Mouse (Mus musculus) CH12.LX (cell line): ENCODE data around the gene Fam20c. TPM values are rescaled to one million over a fixed set of nuclear protein-coding genes. Genes with fewer than 3 reads are reported as not detected.

Source experiments
- DNase-seq: peaks from one replicate; pipeline ENCODE4 v3.0.0-alpha.2; 2013; ENCODE audit errors: extremely low read depth
- H3K27ac ChIP-seq: 2 replicates; pipeline ENCODE4 v1.5.1; 2012; ENCODE audit warnings: low read depth, mild to moderate bottlenecking, control low read depth, moderate library complexity; ENCODE audit not compliant: insufficient read depth
- H3K27me3 ChIP-seq: replicated peaks from 2 replicates; pipeline ENCODE3; 2012; ENCODE audit warnings: inconsistent platforms
- H3K36me3 ChIP-seq, 2 experiments: replicated peaks in 1 of 2; 2 replicates each; pipeline versions ENCODE3 to v1.6.1; 2012; ENCODE audit warnings: inconsistent platforms in 1 of 2, low read length in 1 of 2, mild to moderate bottlenecking in 1 of 2, mixed read lengths in 1 of 2, moderate library complexity in 1 of 2; ENCODE audit not compliant: control insufficient read depth in 1 of 2, insufficient read depth in 1 of 2
- H3K4me1 ChIP-seq, 2 experiments: 2 replicates each; pipeline ENCODE4 v1.6.1; 2012; ENCODE audit warnings: inconsistent platforms in 1 of 2, moderate library complexity in 1 of 2; ENCODE audit not compliant: insufficient read depth in 2 of 2, control insufficient read depth in 1 of 2
- H3K4me2 ChIP-seq: 2 replicates; pipeline ENCODE4 v1.6.1; 2012; ENCODE audit warnings: low read depth, mild to moderate bottlenecking, control low read depth; ENCODE audit not compliant: poor library complexity, insufficient read depth, severe bottlenecking
- H3K4me3 ChIP-seq, 3 experiments: fragments of 150-350 bp in 1 of 3; sonication (generic) in 1 of 3; replicated peaks in 1 of 3; 2 replicates each; pipeline versions ENCODE3 to v1.5.1; 2011 to 2012; ENCODE audit warnings: low read depth in 2 of 3, low read length in 2 of 3, mild to moderate bottlenecking in 2 of 3, moderate library complexity in 2 of 3, control low read depth in 1 of 3, improper control_type of control experiment in 1 of 3, inconsistent platforms in 1 of 3, mixed read lengths in 1 of 3; ENCODE audit not compliant: poor library complexity in 1 of 3
- H3K79me2 ChIP-seq: replicated peaks from 2 replicates; pipeline ENCODE4 v1.6.1; 2012; ENCODE audit warnings: mild to moderate bottlenecking, moderate library complexity; ENCODE audit not compliant: control insufficient read depth, poor library complexity, insufficient read depth, severe bottlenecking; ENCODE audit errors: extremely low read depth
- H3K9ac ChIP-seq: 2 replicates; pipeline ENCODE4 v1.6.1; 2012; ENCODE audit warnings: low read depth, mild to moderate bottlenecking, control low read depth, moderate library complexity; ENCODE audit not compliant: insufficient read depth
- H3K9me3 ChIP-seq: replicated peaks from 2 replicates; pipeline ENCODE3; 2012; ENCODE audit warnings: low read length, inconsistent platforms, mixed read lengths
- CTCF ChIP-seq, 2 experiments: IDR thresholded peaks in 1 of 2; conservative IDR thresholded peaks in 1 of 2; 2 replicates each; pipeline ENCODE4 v1.5.1; 2011 to 2012; ENCODE audit warnings: low read depth in 2 of 2, low read length in 2 of 2, improper control_type of control experiment in 1 of 2, inconsistent platforms in 1 of 2, mild to moderate bottlenecking in 1 of 2, moderate library complexity in 1 of 2
- E2F4 ChIP-seq: IDR thresholded peaks from 2 replicates; pipeline ENCODE4 v1.6.1; 2011; ENCODE audit warnings: low read depth, low read length, improper control_type of control experiment; ENCODE audit not compliant: insufficient replicate concordance
- EP300 ChIP-seq: IDR thresholded peaks from 2 replicates; pipeline ENCODE4 v1.6.1; 2011; ENCODE audit warnings: low read length, improper control_type of control experiment
- ETS1 ChIP-seq: conservative IDR thresholded peaks from 2 replicates; pipeline ENCODE4 v1.6.1; 2012; ENCODE audit warnings: low read depth, mild to moderate bottlenecking, inconsistent platforms, low read length, improper control_type of control experiment, moderate library complexity
- HCFC1 ChIP-seq: IDR thresholded peaks from 2 replicates; pipeline ENCODE4 v1.6.1; 2012; ENCODE audit warnings: low read depth, mild to moderate bottlenecking, inconsistent platforms, low read length, improper control_type of control experiment
- KAT2A ChIP-seq: IDR thresholded peaks from 2 replicates; pipeline ENCODE4 v1.6.1; 2012; ENCODE audit warnings: low read length, improper control_type of control experiment, inconsistent platforms; ENCODE audit not compliant: insufficient replicate concordance
- MEF2A ChIP-seq: IDR thresholded peaks from 2 replicates; pipeline ENCODE4 v1.6.1; 2014; ENCODE audit warnings: low read depth, mild to moderate bottlenecking, inconsistent platforms, low read length, improper control_type of control experiment, borderline replicate concordance
- MYC ChIP-seq: IDR thresholded peaks from 2 replicates; pipeline ENCODE4 v1.6.1; 2011; ENCODE audit warnings: low read depth, mild to moderate bottlenecking, improper control_type of control experiment, low read length
- POLR2AphosphoS2 ChIP-seq: IDR thresholded peaks from 2 replicates; pipeline ENCODE4 v1.6.1; 2011; ENCODE audit warnings: low read depth, low read length, improper control_type of control experiment
- RAD21 ChIP-seq: IDR thresholded peaks from 2 replicates; pipeline ENCODE4 v1.6.1; 2011; ENCODE audit warnings: low read depth, mild to moderate bottlenecking, low read length, improper control_type of control experiment, moderate library complexity
- SIN3A ChIP-seq: IDR thresholded peaks from 2 replicates; pipeline ENCODE4 v1.6.1; 2012; ENCODE audit warnings: low read length, improper control_type of control experiment, inconsistent platforms
- SMC3 ChIP-seq: IDR thresholded peaks from 2 replicates; pipeline ENCODE4 v1.6.1; 2011; ENCODE audit warnings: low read depth, low read length, improper control_type of control experiment
- TBP ChIP-seq: conservative IDR thresholded peaks from 2 replicates; pipeline ENCODE4 v1.6.1; 2011; ENCODE audit warnings: low read depth, low read length, improper control_type of control experiment
- USF2 ChIP-seq: conservative IDR thresholded peaks from 2 replicates; pipeline ENCODE4 v1.6.1; 2011; ENCODE audit warnings: low read depth, low read length, improper control_type of control experiment
- ZC3H11A ChIP-seq: IDR thresholded peaks from 2 replicates; pipeline ENCODE4 v1.6.1; 2012; ENCODE audit warnings: low read depth, mild to moderate bottlenecking, inconsistent platforms, low read length, improper control_type of control experiment
- ZKSCAN1 ChIP-seq: IDR thresholded peaks from 2 replicates; pipeline ENCODE4 v1.6.1; 2012; ENCODE audit warnings: low read depth, inconsistent platforms, low read length, improper control_type of control experiment, borderline replicate concordance
- dilution Hi-C: fragments of 300-500 bp; cut with MboI; formaldehyde crosslinking; loops from 2 replicates; pipeline ENCODE4 v1.14.3; 2020; ENCODE audit warnings: low sequenced_read_pairs; ENCODE audit not compliant: extremely low pct_unique_long_range_greater_than_20kb, extremely low pct_ligation_motif_present
- in situ Hi-C: fragments of 300-500 bp; cut with MboI; formaldehyde crosslinking; loops from 3 replicates; pipeline ENCODE4 v1.14.3; 2019; ENCODE audit warnings: low sequenced_read_pairs, low pct_ligation_motif_present, low pct_unique_long_range_greater_than_20kb, mixed read lengths
- polyA plus RNA-seq: library from polyadenylated mRNA; unstranded; fragments of >175 nt; gene quantifications from 2 replicates; pipeline ENCODE4 v1.2.1, GENCODE M21; 2012; ENCODE audit warnings: low read depth; ENCODE audit not compliant: insufficient read length
- total RNA-seq, 2 experiments: library from RNA; depleted of rRNA; stranded (reverse); fragments of 300-350 nt in 1 of 2; fragments of >200 nt in 1 of 2; gene quantifications; 2 replicates each; pipeline ENCODE4 v1.2.3; 2012 to 2014

Fam20c gene
- total and polyA plus RNA-seq, 3 experiments = 0.13 to 0.84 (median 0.15) TPM

DNA sequence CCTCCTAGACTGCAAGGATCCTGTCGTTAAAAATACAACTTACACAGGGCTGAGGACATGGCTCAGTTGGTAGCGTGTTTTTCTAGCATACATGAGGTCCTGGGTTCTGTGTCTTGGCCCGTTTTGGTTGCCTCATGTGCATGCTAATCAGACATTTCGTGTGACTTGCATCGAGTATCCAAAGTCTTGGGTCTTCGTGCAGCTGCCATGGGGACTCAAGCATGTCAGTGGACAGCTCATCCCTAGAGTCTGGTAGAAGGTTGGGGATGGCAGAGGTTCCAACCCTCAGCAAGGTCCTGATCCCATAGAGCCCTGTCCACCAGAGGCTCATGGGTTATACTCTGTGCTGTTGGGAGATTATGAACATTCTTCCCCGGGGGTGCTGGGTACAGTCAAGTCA, 33.3 kb downstream of the Fam20c start:
- Histone ChIP-seq H3K27me3 (peaks cover 1% of the 10 kb centered on the region), H3K9ac (no peak overlapping the region)
- DNase-seq = no peak
- in situ Hi-C loops = no loop called here
- TF ChIP-seq USF2 (no peak), ZKSCAN1 (no peak), SMC3 (no peak), ZC3H11A (no peak), EP300 (no peak), CTCF (conservative IDR thresholded peaks at IDR 0.05 in 1 of 2, IDR thresholded peaks at IDR 0.05 in 1 of 2; ENCODE audit: low read depth in 2 of 2, low read length in 2 of 2) (no peak), MEF2A (no peak), ETS1 (no peak), E2F4 (no peak), HCFC1 (no peak), RAD21 (no peak), SIN3A (no peak), TBP (no peak)
- TF ChIP-seq, all 38 proteins: peak for 0
- no peak overlapping the region for H3K4me3 ChIP-seq
- H3K4me1 ChIP-seq = no peaks in the 10 kb centered on the region
- H3K36me3 ChIP-seq = no peaks in the 10 kb centered on the region
- no peak overlapping the region for H3K27ac ChIP-seq
- dilution Hi-C loops = no loop called here
- peaks cover 4% of the 10 kb centered on the region for H3K9me3 ChIP-seq
- H3K4me2 ChIP-seq = no peak overlapping the region
- no peaks in the 10 kb centered on the region for H3K79me2 ChIP-seq

DNA sequence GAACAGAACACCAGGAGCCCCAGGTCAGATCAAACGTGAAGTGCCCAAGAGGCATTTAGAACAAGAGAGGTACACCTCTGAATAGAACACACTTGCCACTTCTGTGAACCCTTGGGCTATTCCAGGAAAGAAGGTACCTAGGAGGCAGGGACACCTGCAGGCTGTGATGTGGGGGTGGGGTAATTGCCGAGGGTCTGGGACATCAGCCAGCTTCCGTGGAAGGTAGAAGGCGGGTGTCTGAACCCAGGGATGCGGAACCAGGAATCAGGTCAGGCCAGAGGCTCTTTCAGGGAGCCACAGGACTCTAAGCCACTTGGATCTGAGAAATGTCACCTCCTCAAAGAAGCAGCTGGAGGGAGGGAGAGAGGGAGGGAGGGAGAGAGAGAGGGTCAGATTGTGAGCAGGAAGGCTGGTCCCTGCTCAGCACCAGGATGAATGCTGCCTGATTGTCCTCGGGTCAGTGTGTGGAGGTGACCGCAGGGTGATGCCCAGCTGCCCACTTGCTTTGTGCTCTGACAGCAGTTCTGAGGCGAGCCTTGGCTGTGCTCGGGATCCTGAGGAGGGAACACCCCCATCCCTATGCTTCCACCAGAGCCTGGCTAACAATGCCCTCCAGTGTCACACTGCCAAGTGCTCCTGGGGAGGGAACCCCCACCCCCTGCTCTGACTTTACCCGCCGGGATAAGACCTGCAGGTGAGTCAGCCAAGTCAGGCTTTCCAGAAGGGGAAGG, 34.3 kb downstream of the Fam20c start:
- no peak overlapping the region for H3K4me2 ChIP-seq
- no peaks in the 10 kb centered on the region for H3K36me3 ChIP-seq
- H3K27ac ChIP-seq = no peak overlapping the region
- H3K4me3 ChIP-seq = no peak overlapping the region
- dilution Hi-C loops = no loop called here
- TF ChIP-seq EP300 (no peak), KAT2A (no peak), MYC (no peak), POLR2AphosphoS2 (no peak), MEF2A (no peak)
- TF ChIP-seq, all 38 proteins: peak for 0
- no peak for DNase-seq
- no peaks in the 10 kb centered on the region for H3K79me2 ChIP-seq
- H3K4me1 ChIP-seq = no peaks in the 10 kb centered on the region
- peaks cover 4% of the 10 kb centered on the region for H3K9me3 ChIP-seq
- in situ Hi-C loops = no loop called here
- H3K27me3 ChIP-seq = peaks cover 3% of the 10 kb centered on the region
- H3K9ac ChIP-seq = no peak overlapping the region
